Mouse (Mus musculus): ENCODE data around the gene Pex16. TPM values are rescaled to one million over a fixed set of nuclear protein-coding genes. Genes with fewer than 3 reads are reported as not detected.
A peak's percentile ranks its signal among the peaks of the same experiment; 100 is the strongest.
"Not testable (repeated sequence)": the region's sequence is repeated elsewhere in the genome, so short reads cannot be mapped to it uniquely, and the experiment has no call there.

Pex16 gene
- polyA plus RNA-seq, 1 experiment from 2014 or later, result 16.0 TPM

DNA sequence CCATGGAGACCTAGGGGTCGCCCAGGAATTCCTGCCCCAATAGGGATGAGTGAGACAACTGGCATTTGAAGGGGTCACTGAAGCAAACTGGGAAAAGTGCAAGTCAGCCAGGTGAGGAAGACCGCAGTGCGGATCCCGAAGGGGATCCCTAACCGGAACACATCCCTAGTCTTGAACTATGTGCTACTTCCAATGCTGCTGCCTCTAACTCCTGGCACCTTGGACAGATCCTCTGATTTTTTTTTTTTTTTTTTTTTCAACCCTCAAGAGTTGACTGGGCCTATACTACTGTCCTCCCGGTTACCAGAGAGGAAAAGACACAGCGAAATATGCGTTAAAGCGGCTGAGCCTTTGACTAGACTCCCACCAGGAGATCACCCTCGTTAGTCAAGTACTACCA lies 15.2 kb downstream of the Pex16 start:
- H3K9me3 ChIP-seq (replicated peaks), result no peaks in the 10 kb centered on the region
- ATAC-seq (ENCODE audit: insufficient number of reproducible peaks, low FRiP score), result no peak
- WGBS, result 7% methylated on average over 10 of the region's 10 CpGs
- peak overlapping the region; percentile 92 for H3K4me2 ChIP-seq
- H3K27me3 ChIP-seq (replicated peaks), result peaks cover 62% of the 10 kb centered on the region
- peaks cover 10% of the 10 kb centered on the region; the same call in 1 of the 2 replicates for H3K36me3 ChIP-seq
- H3K4me3 ChIP-seq, result peak overlapping the region; percentile 62
- peaks cover 25% of the 10 kb centered on the region for H3K4me1 ChIP-seq (replicated peaks)
- H3K9ac ChIP-seq, result peak overlapping the region; percentile 68; the same call in 1 of the 2 replicates
- H3K27ac ChIP-seq (ENCODE audit: poor library complexity, severe bottlenecking), result no peak overlapping the region

DNA sequence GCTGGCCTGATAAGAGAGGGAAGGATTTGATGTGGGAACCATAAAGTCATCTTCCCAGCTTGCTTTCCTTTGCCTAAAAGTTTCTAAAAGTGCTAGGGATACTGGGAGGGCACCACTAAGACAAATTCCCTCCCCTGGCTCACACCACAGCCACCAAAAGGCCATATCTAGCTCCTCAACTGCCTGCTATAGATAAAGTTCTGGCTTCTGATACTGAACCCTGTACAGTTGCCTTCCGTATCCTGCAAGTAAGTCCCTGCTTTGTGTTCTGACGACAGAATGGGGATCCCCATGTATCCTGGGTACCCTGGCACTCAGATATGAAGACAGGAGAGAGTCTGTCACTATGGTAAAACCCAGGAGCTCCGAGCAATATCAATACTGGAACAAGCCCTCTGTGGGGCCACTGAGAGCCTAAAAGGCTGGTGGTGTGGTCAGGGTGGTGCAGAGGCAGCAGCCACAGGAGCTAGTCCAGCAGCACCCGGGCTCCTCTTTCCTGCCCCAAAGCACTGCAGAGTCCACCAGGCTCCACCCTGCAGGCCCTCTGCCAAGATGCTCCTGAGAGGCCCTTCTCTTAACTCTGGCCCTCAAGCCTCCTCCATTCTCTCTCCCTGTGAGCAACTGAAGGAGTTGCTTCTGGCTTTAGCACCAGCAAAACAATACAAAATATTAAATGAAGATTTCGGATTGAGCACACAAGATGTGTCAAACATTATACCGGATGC lies 15.9 kb downstream of the Pex16 start:
- no peak overlapping the region for H3K4me3 ChIP-seq
- H3K27ac ChIP-seq (ENCODE audit: poor library complexity, severe bottlenecking), result no peak overlapping the region
- H3K36me3 ChIP-seq, result peaks cover 10% of the 10 kb centered on the region; the same call in 1 of the 2 replicates
- no peaks in the 10 kb centered on the region for H3K9me3 ChIP-seq (replicated peaks)
- H3K27me3 ChIP-seq (replicated peaks), result peaks cover 69% of the 10 kb centered on the region
- H3K4me2 ChIP-seq, result no peak overlapping the region
- peaks cover 25% of the 10 kb centered on the region for H3K4me1 ChIP-seq (replicated peaks)
- H3K9ac ChIP-seq, result no peak overlapping the region
- ATAC-seq (ENCODE audit: insufficient number of reproducible peaks, low FRiP score), result no peak
- 64% methylated on average over 6 of the region's 6 CpGs for WGBS

DNA sequence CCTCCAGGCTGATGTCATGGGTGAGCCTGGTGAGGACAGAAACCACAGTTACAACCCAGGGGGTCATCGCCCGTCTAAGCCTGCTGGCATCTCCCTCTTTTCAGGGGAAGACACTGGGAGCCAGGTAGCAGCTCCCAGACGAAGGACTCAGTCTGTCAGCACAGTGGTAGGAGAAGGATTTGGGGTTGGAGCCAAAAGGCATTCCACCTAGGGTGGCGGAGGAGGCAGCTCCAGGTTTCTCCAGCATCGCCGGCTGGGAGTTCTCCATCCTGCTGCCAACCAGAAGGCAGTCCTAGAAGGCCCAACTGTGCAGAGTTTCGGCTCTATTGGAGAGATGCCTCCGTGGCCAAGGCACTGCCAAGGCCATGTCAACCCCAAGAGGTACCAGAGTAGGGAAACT lies 16.6 kb downstream of the Pex16 start:
- no peak overlapping the region for H3K9ac ChIP-seq
- no peak overlapping the region for H3K27ac ChIP-seq (ENCODE audit: poor library complexity, severe bottlenecking)
- peaks cover 5% of the 10 kb centered on the region; the same call in 1 of the 2 replicates for H3K36me3 ChIP-seq
- ATAC-seq (ENCODE audit: insufficient number of reproducible peaks, low FRiP score), result no peak
- H3K9me3 ChIP-seq (replicated peaks), result no peaks in the 10 kb centered on the region
- H3K27me3 ChIP-seq (replicated peaks), result peaks cover 75% of the 10 kb centered on the region
- 79% methylated on average over 8 of the region's 8 CpGs for WGBS
- peaks cover 25% of the 10 kb centered on the region for H3K4me1 ChIP-seq (replicated peaks)
- no peak overlapping the region for H3K4me2 ChIP-seq
- no peak overlapping the region for H3K4me3 ChIP-seq

- Histone ChIP-seq H3K36me3 (no peaks in the 10 kb centered on the region; the same call in 1 of the 2 replicates), H3K27ac (ENCODE audit: poor library complexity, severe bottlenecking) (no peak overlapping the region), H3K9me3 (replicated peaks) (no peaks in the 10 kb centered on the region), H3K4me2 (peak overlapping the region; percentile 53), H3K9ac (peak overlapping the region; percentile 35; the same call in 1 of the 2 replicates), H3K27me3 (replicated peaks) (peaks cover 78% of the 10 kb centered on the region), H3K4me1 (replicated peaks) (peaks cover 25% of the 10 kb centered on the region), H3K4me3 (peak overlapping the region; percentile 27)
- WGBS, result 33% methylated on average over 11 of the region's 11 CpGs
- ATAC-seq (ENCODE audit: insufficient number of reproducible peaks, low FRiP score), result no peak
These were observed 17.3 kb downstream of the Pex16 start for GRCm38 (mm10) chr2:92391703-92392317.

GRCm38 (mm10) chr2:92392318-92393264 lies 18.1 kb downstream of the Pex16 start:
- Histone ChIP-seq H3K9ac (peak overlapping the region; percentile 35; the same call in 1 of the 2 replicates), H3K4me2 (peak overlapping the region; percentile 53), H3K4me3 (peak overlapping the region; percentile 27), H3K27me3 (replicated peaks) (peaks cover 77% of the 10 kb centered on the region), H3K27ac (ENCODE audit: poor library complexity, severe bottlenecking) (no peak overlapping the region), H3K4me1 (replicated peaks) (peaks cover 25% of the 10 kb centered on the region), H3K9me3 (replicated peaks) (no peaks in the 10 kb centered on the region), H3K36me3 (no peaks in the 10 kb centered on the region)
- ATAC-seq (ENCODE audit: insufficient number of reproducible peaks, low FRiP score), result no peak
- WGBS, result 5% methylated on average over 26 of the region's 26 CpGs

- no peak overlapping the region for H3K9ac ChIP-seq
- no peak overlapping the region for H3K27ac ChIP-seq (ENCODE audit: poor library complexity, severe bottlenecking)
- H3K4me2 ChIP-seq, result no peak overlapping the region
- H3K4me1 ChIP-seq (replicated peaks), result peaks cover 12% of the 10 kb centered on the region
- ATAC-seq (ENCODE audit: insufficient number of reproducible peaks, low FRiP score), result no peak
- H3K4me3 ChIP-seq, result no peak overlapping the region
- peaks cover 78% of the 10 kb centered on the region for H3K27me3 ChIP-seq (replicated peaks)
- WGBS, result 79% methylated on average over 3 of the region's 3 CpGs
- no peaks in the 10 kb centered on the region for H3K36me3 ChIP-seq
- no peaks in the 10 kb centered on the region for H3K9me3 ChIP-seq (replicated peaks)
These were observed 21.1 kb downstream of the Pex16 start for GRCm38 (mm10) chr2:92395535-92395934.

GRCm38 (mm10) chr2:92397436-92397835 lies 23.0 kb downstream of the Pex16 start:
- peaks cover 7% of the 10 kb centered on the region for H3K4me1 ChIP-seq (replicated peaks)
- H3K36me3 ChIP-seq, result no peaks in the 10 kb centered on the region
- WGBS, result 73% methylated on average over 1 of the region's 1 CpGs
- no peak for ATAC-seq (ENCODE audit: insufficient number of reproducible peaks, low FRiP score)
- no peak overlapping the region for H3K4me2 ChIP-seq
- H3K27me3 ChIP-seq (replicated peaks), result peaks cover 65% of the 10 kb centered on the region
- no peak overlapping the region for H3K4me3 ChIP-seq
- no peaks in the 10 kb centered on the region for H3K9me3 ChIP-seq (replicated peaks)
- H3K27ac ChIP-seq (ENCODE audit: poor library complexity, severe bottlenecking), result no peak overlapping the region
- no peak overlapping the region for H3K9ac ChIP-seq

- 62% methylated on average over 4 of the region's 4 CpGs for WGBS
- not testable (repeated sequence) for H3K4me3 ChIP-seq; H3K4me2 ChIP-seq; H3K4me1 ChIP-seq (replicated peaks); H3K9me3 ChIP-seq (replicated peaks); H3K9ac ChIP-seq; ATAC-seq (ENCODE audit: insufficient number of reproducible peaks, low FRiP score); H3K27ac ChIP-seq (ENCODE audit: poor library complexity, severe bottlenecking)
- peaks cover 13% of the 10 kb centered on the region for H3K36me3 ChIP-seq
- H3K27me3 ChIP-seq (replicated peaks), result peaks cover 43% of the 10 kb centered on the region
These were observed 25.4 kb downstream of the Pex16 start for GRCm38 (mm10) chr2:92399877-92400276.

DNA sequence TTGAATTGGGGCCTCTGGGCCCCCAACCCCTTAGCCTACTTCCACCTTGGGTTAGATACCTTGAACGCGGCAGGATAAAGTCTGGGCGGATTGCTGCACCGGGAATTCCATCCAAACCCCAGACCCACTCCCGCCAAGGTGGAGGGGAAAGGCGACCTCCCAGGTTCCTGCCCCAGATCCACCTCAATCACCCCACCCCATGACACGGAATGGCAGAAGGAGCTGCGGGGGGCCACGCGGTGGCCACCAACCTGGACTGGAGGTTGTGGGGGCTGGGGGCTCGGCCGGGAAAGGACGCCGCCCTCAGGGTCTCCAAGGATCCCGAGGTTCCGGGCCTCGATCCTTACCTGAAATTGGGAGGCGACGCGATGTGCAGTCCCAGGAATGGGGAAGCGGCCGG lies 26.2 kb downstream of the Pex16 start:
- 6% methylated on average over 20 of the region's 22 CpGs for WGBS
- H3K36me3 ChIP-seq, result peaks cover 21% of the 10 kb centered on the region
- H3K9me3 ChIP-seq (replicated peaks), result no peaks in the 10 kb centered on the region
- H3K9ac ChIP-seq, result peak overlapping the region; percentile 73
- ATAC-seq (ENCODE audit: insufficient number of reproducible peaks, low FRiP score), result no peak
- peak overlapping the region; percentile 55 for H3K4me3 ChIP-seq
- no peak overlapping the region for H3K27ac ChIP-seq (ENCODE audit: poor library complexity, severe bottlenecking)
- peaks cover 36% of the 10 kb centered on the region for H3K27me3 ChIP-seq (replicated peaks)
- peaks cover 6% of the 10 kb centered on the region; the same call in 1 of the 2 replicates for H3K4me1 ChIP-seq (replicated peaks)
- H3K4me2 ChIP-seq, result peak overlapping the region; percentile 80

DNA sequence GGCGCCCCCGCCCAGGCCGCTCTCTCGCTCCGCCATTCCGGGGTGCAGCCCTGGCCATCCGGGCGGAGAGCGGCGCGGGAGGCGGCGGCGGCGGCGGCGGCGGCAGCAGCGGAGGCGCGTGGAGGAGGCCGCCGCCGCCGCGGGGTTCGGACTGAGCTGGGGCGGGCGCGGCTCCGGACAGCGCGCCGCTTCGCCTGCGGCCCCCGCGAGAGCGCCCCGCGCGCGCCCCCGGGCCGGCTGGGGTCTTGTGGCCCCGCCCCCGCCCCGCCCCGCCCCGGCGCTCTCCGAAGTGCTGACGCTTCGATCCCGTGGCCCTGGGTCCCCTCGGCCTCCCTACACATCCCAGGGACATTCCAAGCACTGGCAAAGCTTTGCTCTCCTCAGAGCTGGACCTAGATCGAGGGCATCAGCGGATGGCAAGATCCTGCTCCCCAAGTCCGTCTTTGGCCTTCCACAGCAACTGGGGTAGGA lies 26.6 kb downstream of the Pex16 start, which contains the start of gene Mapk8ip1:
TSS of gene Mapk8ip1 (minus strand) at position 173 of the 471 bp plus-strand sequence.
- WGBS, result 2% methylated on average over 51 of the region's 59 CpGs

More for the DNA sequence above, 26.6 kb downstream of the Pex16 start, which contains the start of gene Mapk8ip1:
- peaks cover 32% of the 10 kb centered on the region for H3K27me3 ChIP-seq (replicated peaks)
- H3K4me1 ChIP-seq (replicated peaks), result peaks cover 6% of the 10 kb centered on the region; the same call in 1 of the 2 replicates
- peaks cover 26% of the 10 kb centered on the region for H3K36me3 ChIP-seq
- peak within 1 kb of the TSS; percentile 55 for H3K4me3 ChIP-seq
- peak within 1 kb of the TSS; percentile 80 for H3K4me2 ChIP-seq
- H3K27ac ChIP-seq (ENCODE audit: poor library complexity, severe bottlenecking), result no peak within 1 kb of the TSS
- ATAC-seq (ENCODE audit: insufficient number of reproducible peaks, low FRiP score), result peak; percentile 71
- peak within 1 kb of the TSS; percentile 73 for H3K9ac ChIP-seq
- no peaks in the 10 kb centered on the region for H3K9me3 ChIP-seq (replicated peaks)
